Mouse (Mus musculus) MEL (cell line): Measurements from ENCODE around the gene Scrn1. TPM values are rescaled to one million over a fixed set of nuclear protein-coding genes. Genes with fewer than 3 reads are reported as not detected.

Experiments used
- DNase-seq: peaks from one replicate; pipeline ENCODE4 v3.0.0; 2011; ENCODE audit warnings: low read depth, low spot score
- H3K27ac ChIP-seq: 2 replicates; pipeline ENCODE4 v1.5.1; 2012; ENCODE audit warnings: low read depth, mild to moderate bottlenecking, control low read depth, low read length, moderate library complexity; ENCODE audit not compliant: control insufficient read depth
- H3K27me3 ChIP-seq, 2 experiments: fragments of 150-350 bp in 1 of 2; sonication (generic) in 1 of 2; 2 replicates each; pipeline ENCODE4 v1.6.1; 2012; ENCODE audit warnings: low read length in 2 of 2, mild to moderate bottlenecking in 2 of 2, improper control_type of control experiment in 1 of 2, moderate library complexity in 1 of 2; ENCODE audit not compliant: insufficient read depth in 2 of 2, control insufficient read depth in 1 of 2
- H3K36me3 ChIP-seq, 2 experiments: 2 replicates each; pipeline ENCODE4 v1.6.1; 2012 to 2014; ENCODE audit warnings: low read length in 2 of 2, improper control_type of control experiment in 1 of 2, inconsistent platforms in 1 of 2, mild to moderate bottlenecking in 1 of 2; ENCODE audit not compliant: insufficient read depth in 2 of 2, control insufficient read depth in 1 of 2
- H3K4me1 ChIP-seq, 2 experiments: fragments of 150-350 bp in 1 of 2; sonication (generic) in 1 of 2; 2 replicates each; pipeline ENCODE4 v1.6.1; 2012; ENCODE audit warnings: low read length in 2 of 2, improper control_type of control experiment in 1 of 2, mild to moderate bottlenecking in 1 of 2; ENCODE audit not compliant: insufficient read depth in 2 of 2, control insufficient read depth in 1 of 2
- H3K4me3 ChIP-seq, 2 experiments: fragments of 150-350 bp in 1 of 2; sonication (generic) in 1 of 2; 2 replicates each; pipeline ENCODE4 v1.5.1; 2012; ENCODE audit warnings: low read depth in 2 of 2, low read length in 2 of 2, mild to moderate bottlenecking in 2 of 2, moderate library complexity in 2 of 2, control low read depth in 1 of 2, improper control_type of control experiment in 1 of 2; ENCODE audit not compliant: control insufficient read depth in 1 of 2, insufficient read depth in 1 of 2
- H3K79me2 ChIP-seq: 2 replicates; pipeline ENCODE4 v1.6.1; 2012; ENCODE audit warnings: mild to moderate bottlenecking, low read length, moderate library complexity; ENCODE audit not compliant: control insufficient read depth, poor library complexity, insufficient read depth
- H3K9ac ChIP-seq: 2 replicates; pipeline ENCODE4 v1.6.1; 2012; ENCODE audit warnings: low read depth, mild to moderate bottlenecking, control low read depth, low read length, moderate library complexity; ENCODE audit not compliant: control insufficient read depth, poor library complexity, severe bottlenecking
- H3K9me3 ChIP-seq: fragments of 150-350 bp; sonication (generic); replicated peaks from 2 replicates; pipeline ENCODE4 v1.6.1; 2012; ENCODE audit warnings: mild to moderate bottlenecking, low read length, improper control_type of control experiment, moderate library complexity; ENCODE audit not compliant: insufficient read depth
- CHD2 ChIP-seq: IDR thresholded peaks from 2 replicates; pipeline ENCODE4 v1.6.1; 2011; ENCODE audit warnings: low read length, improper control_type of control experiment
- CTCF ChIP-seq, 3 experiments: IDR thresholded peaks in 2 of 3; conservative IDR thresholded peaks in 1 of 3; 2 replicates each; pipeline ENCODE4 v1.5.1; 2011 to 2012; ENCODE audit warnings: low read length in 3 of 3, low read depth in 2 of 3, mild to moderate bottlenecking in 2 of 3, improper control_type of control experiment in 1 of 3, inconsistent platforms in 1 of 3, mixed read lengths in 1 of 3, moderate library complexity in 1 of 3; ENCODE audit not compliant: control insufficient read depth in 1 of 3, insufficient read depth in 1 of 3, poor library complexity in 1 of 3, severe bottlenecking in 1 of 3
- EP300 ChIP-seq, 2 experiments: IDR thresholded peaks; 2 replicates each; pipeline ENCODE4 v1.6.1; 2011; ENCODE audit warnings: improper control_type of control experiment in 2 of 2, low read length in 2 of 2, low read depth in 1 of 2, mild to moderate bottlenecking in 1 of 2
- GATA1 ChIP-seq: IDR thresholded peaks from 2 replicates; pipeline ENCODE4 v1.6.1; 2011; ENCODE audit warnings: low read depth, low read length, improper control_type of control experiment
- MAX ChIP-seq: IDR thresholded peaks from 2 replicates; pipeline ENCODE4 v1.6.1; 2011; ENCODE audit warnings: low read length, improper control_type of control experiment
- MXI1 ChIP-seq: IDR thresholded peaks from 2 replicates; pipeline ENCODE4 v1.6.1; 2011; ENCODE audit warnings: mild to moderate bottlenecking, low read depth, low read length, improper control_type of control experiment
- MYC ChIP-seq: IDR thresholded peaks from 2 replicates; pipeline ENCODE4 v1.6.1; 2011; ENCODE audit warnings: low read depth, mild to moderate bottlenecking, low read length, improper control_type of control experiment, moderate library complexity
- SIN3A ChIP-seq: IDR thresholded peaks from 2 replicates; pipeline ENCODE4 v1.6.1; 2012; ENCODE audit warnings: low read length, improper control_type of control experiment, inconsistent platforms
- SMC3 ChIP-seq: IDR thresholded peaks from 2 replicates; pipeline ENCODE4 v1.6.1; 2011; ENCODE audit warnings: low read depth, low read length, improper control_type of control experiment
- TBP ChIP-seq: IDR thresholded peaks from 2 replicates; pipeline ENCODE4 v1.8.0; 2011; ENCODE audit warnings: low read depth, low read length, improper control_type of control experiment
- USF2 ChIP-seq, 2 experiments: IDR thresholded peaks; 2 replicates each; pipeline ENCODE4 v1.6.1; 2011 to 2012; ENCODE audit warnings: improper control_type of control experiment in 2 of 2, low read length in 2 of 2, borderline replicate concordance in 1 of 2, inconsistent platforms in 1 of 2, low read depth in 1 of 2, mild to moderate bottlenecking in 1 of 2; ENCODE audit not compliant: insufficient read depth in 1 of 2
- ZMIZ1 ChIP-seq: IDR thresholded peaks from 2 replicates; pipeline ENCODE4 v1.6.1; 2012; ENCODE audit warnings: low read depth, mild to moderate bottlenecking, inconsistent platforms, low read length, improper control_type of control experiment, moderate library complexity
- polyA plus RNA-seq, 2 experiments: library from polyadenylated mRNA; stranded (reverse) in 1 of 2; unstranded in 1 of 2; fragments of >175 nt in 1 of 2; fragments of >200 nt in 1 of 2; gene quantifications; 2 replicates each; pipeline versions ENCODE4 v1.2.1 to v1.2.4; 2012; ENCODE audit warnings: low replicate concordance in 2 of 2, low read depth in 1 of 2; ENCODE audit not compliant: insufficient read length in 2 of 2, insufficient read depth in 1 of 2, missing spikeins in 1 of 2
- total RNA-seq: library from RNA; depleted of rRNA; stranded (reverse); fragments of 300-350 nt; gene quantifications from 2 replicates; pipeline ENCODE4 v1.2.3, GENCODE M21; 2012

Gene Scrn1
- total and polyA plus RNA-seq, 3 experiments, result not detected

DNA sequence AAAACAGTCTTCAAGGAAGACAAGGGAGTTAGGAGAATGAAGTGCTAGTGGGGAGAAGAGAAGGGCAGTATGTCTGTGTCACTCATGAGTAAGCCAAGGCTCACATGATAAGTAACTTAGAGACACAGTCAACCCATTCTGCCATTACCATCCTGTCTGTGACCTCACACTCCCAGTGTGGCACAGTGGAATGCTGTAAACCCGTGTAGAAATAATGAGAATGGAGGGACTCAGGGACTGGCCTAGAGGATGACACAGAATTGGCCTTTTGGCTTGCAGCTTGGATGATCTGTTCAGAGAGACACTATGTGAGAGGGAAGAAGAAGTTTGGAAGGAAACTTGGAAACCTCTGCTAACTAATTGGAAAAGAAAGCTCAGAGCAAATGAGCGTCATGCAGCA lies 36.6 kb upstream of the Scrn1 start:
- Histone ChIP-seq H3K36me3 (no peaks in the 10 kb centered on the region), H3K27me3 (no peaks in the 10 kb centered on the region), H3K79me2 (peaks cover 2% of the 10 kb centered on the region; the same call in 1 of the 2 replicates), H3K4me3 (no peak overlapping the region), H3K9me3 (no peaks in the 10 kb centered on the region), H3K9ac (no peak overlapping the region), H3K4me1 (no peaks in the 10 kb centered on the region), H3K27ac (no peak overlapping the region)
- no peak for TF ChIP-seq USF2 (IDR thresholded peaks at IDR 0.05; ENCODE audit: borderline replicate concordance in 1 of 2, insufficient read depth in 1 of 2, low read depth in 1 of 2, low read length in 2 of 2)
- no peak for DNase-seq

DNA sequence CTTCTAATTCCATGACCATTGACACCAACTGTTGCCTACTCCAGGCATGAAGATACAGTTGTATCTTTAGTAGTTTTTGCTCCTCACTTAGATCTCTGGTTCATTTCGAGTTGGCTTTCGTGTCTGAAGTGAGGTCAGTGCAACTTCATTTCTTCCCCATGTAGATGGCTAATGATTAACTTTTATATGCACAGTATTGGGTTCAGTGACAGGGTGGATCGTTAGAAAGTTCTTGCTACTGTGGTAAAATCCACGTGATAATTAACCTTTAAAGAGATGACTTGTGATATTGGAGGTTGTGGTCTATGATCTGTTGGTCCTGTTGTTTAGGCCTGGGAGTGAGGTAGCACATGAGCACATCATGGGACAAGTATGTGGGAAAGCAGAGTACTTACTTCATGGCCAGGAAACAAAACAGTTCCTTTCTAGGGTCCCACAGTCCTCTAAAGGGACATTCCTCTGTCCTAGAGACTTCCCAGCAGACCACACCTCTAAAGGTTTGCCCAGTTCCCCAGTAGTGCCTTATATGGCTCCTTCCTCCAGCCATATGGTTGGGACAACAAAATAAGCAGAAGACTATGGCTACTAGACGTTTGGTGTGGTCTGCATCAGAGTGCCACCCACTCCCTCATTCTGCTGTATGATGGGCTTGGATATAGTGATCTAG lies 34.5 kb upstream of the Scrn1 start:
- TF ChIP-seq SMC3 (no peak), MYC (no peak), GATA1 (no peak), EP300 (IDR thresholded peaks at IDR 0.05; ENCODE audit: low read depth in 1 of 2, low read length in 2 of 2) (no peak), TBP (no peak), USF2 (IDR thresholded peaks at IDR 0.05; ENCODE audit: borderline replicate concordance in 1 of 2, insufficient read depth in 1 of 2, low read depth in 1 of 2, low read length in 2 of 2) (no peak), ZMIZ1 (no peak)
- 0 out of 4 replicates have a peak, but pooled peaks cover 0 to 2% of the 10 kb centered on the region in 2 experiments for H3K36me3 ChIP-seq
- no peak overlapping the region for H3K27ac ChIP-seq
- peaks cover 1% of the 10 kb centered on the region; the same call in 1 of the 2 replicates for H3K79me2 ChIP-seq
- H3K4me3 ChIP-seq, result no peak overlapping the region
- no peaks in the 10 kb centered on the region for H3K27me3 ChIP-seq
- H3K4me1 ChIP-seq, result no peaks in the 10 kb centered on the region
- no peak for DNase-seq
- H3K9me3 ChIP-seq, result no peaks in the 10 kb centered on the region
- no peak overlapping the region for H3K9ac ChIP-seq

DNA sequence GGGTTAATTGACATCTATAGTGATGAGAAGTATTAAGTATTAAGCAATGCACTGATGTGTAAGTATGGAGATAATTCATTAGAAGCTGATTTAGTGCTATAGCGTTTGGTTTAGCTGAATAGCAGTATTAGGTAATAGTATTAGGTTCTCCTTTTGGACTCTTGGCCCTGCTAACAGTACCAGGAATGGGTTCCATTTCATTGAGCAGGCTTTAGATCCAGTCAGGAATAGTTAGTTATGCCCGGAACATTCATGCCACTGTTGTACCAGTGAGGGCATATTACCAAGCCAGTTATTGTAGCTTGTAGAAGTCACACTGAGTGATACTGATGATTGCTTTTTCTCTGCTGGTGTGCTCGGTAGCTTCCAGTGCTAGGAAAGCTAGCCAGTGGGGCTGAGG lies 31.4 kb upstream of the Scrn1 start:
- no peak overlapping the region for H3K4me3 ChIP-seq
- no peaks in the 10 kb centered on the region for H3K9me3 ChIP-seq
- 0 out of 4 replicates have a peak, but pooled peaks cover 0 to 2% of the 10 kb centered on the region in 2 experiments for H3K36me3 ChIP-seq
- no peak for DNase-seq
- no peak for TF ChIP-seq GATA1
- no peak for TF ChIP-seq MXI1
- TF ChIP-seq SIN3A, result no peak
- no peak for TF ChIP-seq CTCF (IDR thresholded peaks at IDR 0.05 in 2 of 3, conservative IDR thresholded peaks at IDR 0.05 in 1 of 3; ENCODE audit: control insufficient read depth in 1 of 3, insufficient read depth in 1 of 3, low read depth in 2 of 3, low read length in 3 of 3, poor library complexity in 1 of 3, severe bottlenecking in 1 of 3)
- no peak for TF ChIP-seq MAX
- no peak for TF ChIP-seq CHD2
- H3K27ac ChIP-seq, result no peak overlapping the region
- peaks cover 6% of the 10 kb centered on the region; the same call in 1 of the 2 replicates for H3K79me2 ChIP-seq
- H3K9ac ChIP-seq, result no peak overlapping the region
- no peaks in the 10 kb centered on the region for H3K27me3 ChIP-seq
- H3K4me1 ChIP-seq, result peaks cover 0 to 4% of the 10 kb centered on the region in 2 experiments; a peak in 1 of 4 replicates
